Mouse (Mus musculus): ENCODE measurements at regions not wholly inside any gene's neighbourhood (a gene's known extent, or its start where the extent isn't known, plus 50 kb on each side); places are given as distances from the start of the nearest gene placed in this dataset.

DNA sequence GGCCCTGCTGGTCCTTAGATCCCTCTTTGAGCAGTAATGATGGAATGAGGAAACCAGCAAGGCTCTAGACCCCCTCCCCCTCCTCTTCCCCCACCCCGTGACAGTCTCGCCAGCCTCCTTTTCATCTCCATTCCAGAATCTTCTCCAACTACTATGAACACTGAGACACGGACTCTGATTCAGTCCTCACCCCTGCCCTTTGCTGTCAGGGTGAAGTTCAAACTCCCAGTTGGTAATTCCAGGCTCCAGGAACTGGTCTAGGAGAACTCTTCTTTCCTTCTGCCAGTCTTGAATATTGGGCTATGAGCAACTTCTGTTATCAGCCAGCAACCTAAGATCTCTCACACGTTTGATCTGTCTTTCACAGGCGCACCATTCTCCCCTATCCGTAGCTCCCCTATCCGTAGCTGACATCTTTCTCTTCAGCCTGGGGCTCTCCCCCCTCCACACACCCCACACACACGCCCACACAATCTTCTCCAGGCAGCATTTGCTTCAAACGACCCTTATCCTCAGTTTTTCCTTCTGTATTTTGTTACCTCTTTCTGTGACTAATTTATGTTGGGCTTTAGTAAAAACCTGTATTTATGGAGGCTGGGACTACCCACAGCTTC is 128.6 kb upstream of the Rreb1 start:
- DNase-seq (ENCODE audit: low spot score in 2 of 2), result no peak

DNA sequence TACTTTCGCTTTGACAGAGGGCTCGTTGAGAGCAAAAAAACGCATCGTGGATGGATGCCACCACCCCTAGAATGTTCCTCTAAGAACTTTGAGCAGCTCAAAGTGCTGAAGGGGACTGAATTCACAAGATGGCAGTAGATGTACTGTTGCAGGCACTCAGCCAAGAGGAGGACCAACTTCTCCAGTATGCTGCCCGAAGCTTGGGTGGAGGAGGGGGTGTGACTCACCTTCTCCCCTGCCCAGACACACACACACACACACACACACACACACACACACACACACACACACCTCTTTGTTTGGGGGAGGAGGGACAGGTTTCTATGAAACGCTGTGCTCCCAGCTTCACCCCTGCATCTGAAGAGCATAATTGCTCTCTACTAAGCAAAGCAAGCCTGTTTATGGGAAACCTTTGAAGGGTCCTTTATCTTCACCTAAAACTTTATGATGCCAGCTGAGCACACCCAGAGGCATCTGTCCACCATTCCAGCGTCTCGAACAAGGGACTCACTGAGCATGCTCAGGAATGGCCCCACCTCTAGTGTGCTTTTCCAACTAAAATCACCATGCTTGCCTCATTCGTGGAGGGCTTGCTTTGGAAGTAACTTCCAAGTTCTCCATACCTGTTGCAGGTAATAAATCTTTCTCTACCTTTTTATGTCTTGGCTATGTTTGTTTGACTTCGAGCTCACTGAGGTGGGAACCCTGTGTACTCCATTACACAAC is 126.8 kb upstream of the Rreb1 start:
- no peak for DNase-seq (ENCODE audit: low spot score in 2 of 2)

DNA sequence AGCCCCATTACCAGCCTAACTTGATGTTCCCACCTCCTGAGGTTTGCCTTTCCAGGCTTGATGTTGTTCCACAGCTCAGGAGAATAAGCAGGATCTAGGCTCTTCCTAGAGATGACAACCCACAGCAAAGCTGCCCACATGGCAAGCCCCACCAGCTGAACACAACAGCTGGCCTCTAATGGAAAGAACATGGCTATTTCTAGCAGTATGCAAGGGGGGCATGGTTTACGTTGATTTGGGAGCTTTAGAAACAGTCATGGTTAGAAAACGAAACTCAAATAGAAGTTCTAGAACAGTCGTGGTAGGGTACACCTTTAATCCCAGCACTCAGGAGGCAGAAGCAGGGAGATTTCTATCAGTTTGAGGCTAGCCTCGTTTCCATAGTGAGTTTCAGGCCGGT is 123.5 kb upstream of the Rreb1 start:
- DNase-seq (ENCODE audit: low spot score in 2 of 2), result no peak

DNA sequence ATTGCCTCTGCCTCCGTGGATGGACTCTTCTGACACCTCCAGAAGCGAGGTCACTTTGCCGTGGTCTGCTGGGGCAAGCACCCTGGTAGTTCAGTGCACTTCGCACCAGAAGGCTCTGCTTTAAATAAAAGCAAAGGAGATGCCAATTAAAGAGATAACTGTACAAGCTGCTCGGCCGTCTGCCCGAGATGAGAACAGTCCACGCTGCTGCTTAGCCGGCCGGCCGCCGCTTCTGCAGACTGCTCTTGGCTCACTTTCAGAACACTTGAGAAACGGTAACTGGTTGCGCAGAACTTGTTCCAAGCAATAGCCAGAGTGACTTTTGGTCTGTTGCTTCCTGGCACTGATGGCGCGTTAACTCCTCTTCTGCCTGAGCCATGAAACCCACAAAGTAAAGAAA is 121.0 kb upstream of the Rreb1 start:
- DNase-seq (ENCODE audit: low spot score in 2 of 2), result peak; percentile 37 to 42

DNA sequence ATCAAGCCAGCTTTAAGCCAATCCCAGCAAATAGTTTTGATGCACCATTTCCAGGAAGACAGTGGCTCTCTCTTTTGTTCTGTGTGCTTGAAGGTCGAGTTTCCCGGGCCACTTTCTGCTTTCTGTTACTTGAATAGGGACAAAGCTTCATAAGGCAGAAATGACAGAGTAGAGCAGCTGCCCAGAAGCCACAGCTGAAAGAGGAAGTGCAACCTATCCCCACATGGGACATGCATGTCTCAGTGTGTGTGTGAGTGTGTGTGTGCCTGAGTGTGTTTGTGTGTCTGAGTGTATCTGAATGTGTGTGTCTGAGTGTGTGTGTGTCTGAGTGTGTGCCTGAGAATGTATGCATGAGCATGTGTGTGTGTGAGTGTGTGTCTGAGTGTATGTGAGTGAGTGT is 120.2 kb upstream of the Rreb1 start:
- DNase-seq (ENCODE audit: low spot score in 2 of 2), result no peak

DNA sequence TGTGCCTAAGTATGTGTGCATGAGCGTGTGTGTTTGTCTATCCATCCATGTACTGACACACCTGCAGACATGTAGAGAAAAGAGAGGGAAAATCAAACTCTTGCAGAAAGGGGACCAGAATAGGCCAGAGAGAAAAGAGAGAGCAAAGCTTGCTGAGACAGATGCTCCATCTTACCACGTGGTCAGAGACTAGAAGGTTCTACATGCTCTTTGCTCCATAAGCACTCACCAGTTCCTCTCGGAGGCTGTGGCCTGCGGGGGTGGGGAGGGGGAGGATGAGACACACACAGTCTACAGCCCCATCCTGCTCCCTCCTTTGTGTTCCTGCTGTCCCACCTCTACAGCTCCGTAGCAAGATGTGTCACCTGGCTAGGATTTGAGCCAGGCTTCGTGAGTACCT is 119.7 kb upstream of the Rreb1 start:
- no peak for DNase-seq (ENCODE audit: low spot score in 2 of 2)

DNA sequence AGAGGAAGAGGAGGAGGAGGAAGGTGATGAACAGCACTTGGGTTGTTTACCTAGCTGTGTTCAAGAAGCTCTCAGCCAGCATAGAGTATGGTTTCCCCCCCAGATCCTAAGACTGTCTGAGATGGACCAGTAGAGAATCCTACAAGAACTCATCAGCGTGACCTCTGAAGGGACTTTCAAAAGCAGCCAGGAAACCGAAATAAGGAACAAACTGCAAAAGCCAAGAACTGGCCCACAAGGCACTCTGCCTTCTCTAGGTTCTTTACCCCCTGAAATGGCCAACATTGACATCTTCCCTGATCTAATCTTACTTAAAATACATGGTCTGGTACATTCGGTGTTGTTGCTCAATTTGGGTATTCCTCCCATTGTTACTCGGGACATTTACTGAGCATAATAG is 118.1 kb upstream of the Rreb1 start:
- DNase-seq (ENCODE audit: low spot score in 2 of 2), result no peak

DNA sequence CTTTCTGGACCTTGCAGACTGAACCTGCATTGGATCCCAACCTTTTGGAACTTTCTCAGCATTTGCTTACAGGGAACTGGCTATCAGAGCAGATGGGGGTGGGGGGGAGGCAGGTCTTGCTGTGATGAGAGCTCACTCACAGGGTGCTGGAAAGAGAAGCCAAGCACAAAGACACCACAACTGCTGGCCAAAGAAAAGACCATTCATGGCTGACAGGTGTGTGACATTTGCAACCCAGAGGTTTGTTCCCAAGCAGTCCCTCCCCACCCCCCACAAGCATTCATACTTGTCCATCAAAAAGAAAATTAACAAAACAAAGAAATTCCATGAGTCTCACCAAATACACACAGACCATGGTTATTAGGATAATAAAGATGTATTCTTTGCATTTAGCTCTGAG is 117.5 kb upstream of the Rreb1 start:
- DNase-seq (ENCODE audit: low spot score in 2 of 2), result no peak

DNA sequence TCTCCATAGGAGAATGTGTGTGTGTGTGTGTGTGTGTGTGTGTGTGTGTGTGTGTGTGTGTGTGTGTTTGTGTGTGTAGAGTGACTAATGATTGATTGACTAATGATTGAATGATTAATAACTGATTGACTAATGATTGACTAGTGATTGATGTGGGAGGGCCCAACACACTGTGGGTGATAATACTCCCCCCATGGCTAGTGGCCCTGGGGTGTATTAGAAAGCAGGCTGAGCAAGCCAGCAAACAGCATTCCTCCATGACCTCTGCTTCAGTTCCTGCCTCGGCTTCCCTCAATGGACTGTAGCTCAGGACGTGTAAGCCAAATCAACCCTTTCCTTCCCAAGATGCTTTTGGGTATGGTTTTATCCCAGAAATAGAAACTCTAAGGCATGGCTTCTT is 114.1 kb upstream of the Rreb1 start:
- no peak for DNase-seq (ENCODE audit: low spot score in 2 of 2)

DNA sequence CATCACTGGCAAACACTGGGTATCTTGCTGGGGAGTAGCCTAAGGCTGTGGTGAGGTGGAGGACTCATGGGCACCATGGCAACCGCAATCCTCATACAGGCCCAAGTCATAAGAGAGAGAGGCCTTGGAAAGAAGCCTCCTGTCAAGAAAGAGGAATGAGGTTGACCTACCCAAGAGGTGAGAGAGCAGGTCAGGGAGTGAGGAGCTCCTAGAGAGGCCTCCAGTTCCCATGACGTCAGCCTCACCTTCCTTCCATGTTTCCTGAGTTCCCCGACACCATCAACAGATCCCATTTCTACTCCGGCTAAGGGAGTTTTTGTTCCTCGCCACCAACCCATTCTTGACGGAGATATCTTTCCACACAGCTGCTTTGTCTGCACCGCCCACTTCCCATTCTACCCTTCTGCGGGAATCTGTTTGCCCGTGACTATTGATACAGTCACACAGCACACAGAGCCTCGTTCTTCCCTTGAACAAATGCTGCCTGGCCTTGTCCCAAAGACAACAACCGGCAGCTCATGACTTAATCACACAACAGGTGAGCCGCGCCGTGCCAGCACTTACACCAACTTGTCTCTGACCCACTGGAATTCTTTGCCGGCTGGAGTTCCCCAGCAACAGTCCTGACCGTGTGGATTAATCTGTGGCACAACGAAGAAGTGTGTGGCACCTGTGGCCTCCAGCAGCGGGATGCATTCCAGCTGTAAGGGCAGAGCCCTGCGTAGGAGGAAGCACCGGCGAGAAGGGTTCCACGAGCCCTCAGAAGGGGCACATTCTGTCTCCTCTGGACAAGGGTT is 111.8 kb upstream of the Rreb1 start:
- DNase-seq (ENCODE audit: low spot score in 2 of 2), result no peak

DNA sequence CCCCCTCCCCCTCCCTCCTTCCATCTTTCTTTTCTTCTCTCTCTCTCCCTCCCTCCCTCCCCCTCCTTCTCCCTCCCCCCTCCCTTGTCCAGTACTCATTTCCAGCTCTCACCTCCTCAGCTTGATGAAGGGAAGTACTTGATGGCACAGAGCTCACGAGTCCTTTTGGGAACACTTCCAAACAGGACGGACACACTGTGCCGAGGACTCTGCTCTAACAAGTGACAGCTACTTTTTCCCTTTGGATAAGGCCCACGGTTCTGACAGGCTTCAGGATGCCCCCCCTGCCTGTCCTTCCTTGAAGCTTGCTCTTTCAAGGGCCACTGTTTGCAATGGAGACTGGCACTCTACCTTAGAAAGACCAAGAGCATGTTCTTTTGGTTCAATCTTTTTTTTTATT is 110.8 kb upstream of the Rreb1 start:
- DNase-seq (ENCODE audit: low spot score in 2 of 2), result no peak

DNA sequence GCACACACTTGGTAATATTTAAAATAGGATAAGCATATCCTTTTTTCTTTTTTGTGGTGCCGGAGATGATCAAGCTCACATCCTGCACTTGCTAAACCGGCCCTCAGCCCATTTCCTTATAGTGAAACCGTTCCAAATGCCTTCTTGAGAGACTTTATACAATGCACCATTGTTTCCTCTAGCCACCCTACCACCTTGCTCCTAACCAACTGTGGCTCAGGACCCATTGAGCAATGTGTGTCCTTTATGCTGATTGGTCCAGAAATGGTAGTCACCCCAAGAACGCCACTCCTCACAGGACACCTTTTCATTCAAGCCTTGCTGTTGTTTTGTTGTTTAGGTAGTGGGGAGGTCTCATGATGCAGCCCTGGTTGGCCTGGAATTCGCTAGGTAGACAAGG is 110.3 kb upstream of the Rreb1 start:
- no peak for DNase-seq (ENCODE audit: low spot score in 2 of 2)

DNA sequence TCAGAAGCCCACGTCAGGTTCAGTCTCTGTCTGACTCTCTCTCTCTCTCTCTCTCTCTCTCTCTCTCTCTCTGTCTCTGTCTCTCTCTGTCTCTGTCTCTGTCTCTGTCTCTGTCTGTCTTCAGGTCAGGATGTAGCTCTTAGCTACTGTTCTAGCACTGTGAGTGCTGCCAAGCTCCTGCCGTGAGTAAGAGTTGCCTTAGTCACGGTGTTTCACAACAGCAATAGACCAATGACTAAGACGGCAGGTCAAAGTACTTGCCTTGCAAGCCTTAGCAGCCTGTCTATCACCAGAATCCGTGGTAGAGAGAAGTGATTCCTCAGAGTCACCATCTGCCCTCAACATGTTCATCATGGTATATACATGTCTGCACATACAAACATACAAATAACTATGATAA is 107.1 kb upstream of the Rreb1 start:
- no peak for DNase-seq (ENCODE audit: low spot score in 2 of 2)

DNA sequence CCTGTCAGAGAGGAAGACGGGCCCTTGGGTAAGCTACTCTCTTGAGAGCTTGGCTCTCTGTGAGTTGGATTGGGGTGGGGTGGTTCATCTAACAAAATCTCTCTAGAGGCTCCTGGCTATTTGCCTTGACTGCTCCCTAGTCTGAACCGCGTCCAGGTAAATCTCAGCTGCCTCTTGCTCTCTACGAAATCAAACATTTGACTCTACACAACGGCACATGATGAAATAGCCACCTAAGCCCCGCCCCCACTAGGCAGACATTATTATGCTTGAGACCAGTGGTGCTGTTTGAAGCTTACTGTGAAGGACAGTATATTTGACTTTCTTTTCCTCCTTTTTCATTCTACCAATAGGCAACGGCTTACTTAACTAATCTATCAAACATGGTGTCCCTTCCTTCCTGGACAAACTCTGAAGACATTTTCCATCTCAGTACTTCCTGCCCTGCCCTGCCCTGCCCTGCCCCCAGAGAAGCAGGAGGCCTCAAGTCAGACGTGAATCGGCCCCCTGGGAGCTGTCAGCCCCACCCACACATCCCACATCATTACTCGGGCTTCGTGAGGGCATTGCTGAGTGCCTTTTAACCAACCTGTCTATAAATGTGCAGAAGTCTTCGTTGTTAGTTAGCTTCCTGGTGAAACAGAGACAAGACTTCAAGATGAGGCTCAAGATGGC is 103.4 kb upstream of the Rreb1 start:
- DNase-seq (ENCODE audit: low spot score in 2 of 2), result no peak

DNA sequence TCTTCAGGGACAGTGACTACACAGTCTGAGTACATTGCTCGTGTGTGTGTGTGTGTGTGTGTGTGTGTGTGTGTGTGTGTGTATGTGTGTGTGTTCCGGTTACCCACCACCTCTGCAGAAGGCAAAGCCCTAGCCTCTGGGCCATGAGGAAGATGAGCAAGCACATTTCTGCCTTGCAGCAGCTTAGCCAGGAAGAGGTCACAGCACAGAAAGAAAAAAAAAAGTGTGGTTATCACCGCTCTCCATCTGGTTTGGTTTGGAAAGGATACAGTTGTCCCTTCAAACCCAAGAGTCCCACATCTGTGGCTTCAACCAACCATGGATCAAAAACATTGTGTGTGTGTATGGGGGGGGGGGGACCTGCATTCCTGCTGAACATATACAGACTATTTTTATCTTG is 102.5 kb upstream of the Rreb1 start:
- DNase-seq (ENCODE audit: low spot score in 2 of 2), result no peak

DNA sequence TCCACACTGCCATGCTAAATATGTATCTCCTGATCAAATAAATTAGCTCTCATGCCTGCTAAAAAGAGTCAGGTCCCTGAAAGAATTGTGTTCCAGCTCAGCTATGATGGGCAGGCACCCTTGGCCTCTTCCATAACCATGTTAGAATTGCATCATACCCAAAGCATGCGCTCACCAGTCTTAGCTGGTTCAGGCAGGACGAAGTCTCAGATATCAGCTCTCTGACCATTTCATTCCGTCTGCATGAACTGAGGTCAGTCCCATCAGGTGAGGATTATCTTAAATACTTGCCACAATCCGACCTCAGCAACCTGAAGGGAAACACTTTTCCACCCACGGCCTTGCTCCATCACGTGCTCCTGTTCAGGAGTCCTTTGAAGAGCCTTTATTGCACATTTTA is 101.3 kb upstream of the Rreb1 start:
- DNase-seq (ENCODE audit: low spot score in 2 of 2), result no peak

DNA sequence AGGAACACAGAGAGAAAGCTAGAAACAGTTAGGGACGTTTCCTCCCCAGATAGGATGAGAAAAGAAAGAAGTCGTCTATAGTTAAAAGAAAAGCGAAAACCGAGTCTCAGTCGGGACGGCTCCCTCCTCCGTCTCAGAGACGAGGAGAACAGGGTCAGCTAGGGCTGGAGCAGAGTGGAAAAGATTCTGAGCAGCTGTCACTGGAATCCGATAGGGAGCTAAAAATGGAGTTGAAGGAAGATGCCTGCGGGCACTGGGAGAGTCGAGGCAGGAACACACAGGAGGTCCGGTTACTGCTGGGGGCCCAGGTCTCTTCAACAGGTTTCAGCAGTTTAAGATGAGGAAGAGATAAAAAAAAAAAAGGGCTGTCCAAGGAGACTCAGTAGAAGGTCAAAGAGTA is 99.9 kb upstream of the Rreb1 start:
- DNase-seq (ENCODE audit: low spot score in 2 of 2), result no peak

DNA sequence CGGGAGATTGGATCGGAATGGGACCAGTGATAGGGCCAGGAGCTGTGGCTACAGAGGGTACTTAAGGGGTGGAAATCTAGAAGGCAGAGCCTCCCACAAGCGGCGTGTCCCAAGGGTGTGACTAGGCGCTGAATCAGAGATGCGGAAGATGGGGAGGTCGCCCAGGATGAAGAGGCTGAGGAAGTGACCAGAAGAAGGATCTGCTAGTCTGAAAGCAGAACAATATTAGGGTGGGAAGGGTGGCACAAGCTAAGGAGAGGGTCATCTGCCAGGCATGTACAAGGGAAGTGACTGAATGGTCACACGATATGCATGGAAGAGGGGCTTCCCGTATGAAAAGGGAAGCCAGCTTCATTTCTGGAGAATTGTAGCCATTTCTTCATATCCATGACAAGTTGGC is 99.4 kb upstream of the Rreb1 start:
- no peak for DNase-seq (ENCODE audit: low spot score in 2 of 2)

DNA sequence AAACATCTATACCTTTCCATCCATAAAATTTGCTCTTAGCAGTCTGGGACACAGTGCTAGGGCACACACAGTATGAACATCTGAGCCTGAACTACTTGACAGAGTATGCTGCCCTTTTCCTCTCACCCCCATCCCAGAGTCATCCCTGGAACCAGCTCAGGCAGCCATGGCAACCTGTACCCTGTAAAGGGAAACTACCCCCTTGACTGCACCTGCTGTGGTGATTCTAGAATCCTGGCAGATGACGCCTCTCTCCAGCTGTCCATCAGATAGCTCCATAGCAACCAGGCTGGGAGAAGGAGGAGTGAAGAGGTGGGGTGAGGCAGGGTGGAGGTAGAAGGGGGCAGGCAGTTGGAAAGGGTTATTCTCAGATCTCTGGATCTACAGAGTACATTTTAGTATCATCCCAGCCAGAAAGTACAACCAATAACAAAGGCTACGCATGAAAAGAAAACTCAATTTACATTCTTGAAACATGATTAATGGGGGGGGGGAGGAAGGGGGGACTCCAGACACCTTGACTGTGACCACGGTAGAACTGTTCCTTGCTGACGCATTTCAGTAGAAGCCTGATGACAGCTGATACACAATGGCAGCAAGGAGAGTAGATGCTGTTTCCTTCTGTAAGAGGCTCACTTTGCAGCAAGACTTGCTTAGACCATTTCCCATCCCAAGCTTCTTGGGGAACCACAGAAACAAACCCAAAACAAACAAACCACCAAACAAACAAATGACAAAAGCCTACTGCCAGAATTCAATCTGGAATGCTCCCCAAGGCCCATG is 97.2 kb upstream of the Rreb1 start:
- DNase-seq (ENCODE audit: low spot score in 2 of 2), result no peak

DNA sequence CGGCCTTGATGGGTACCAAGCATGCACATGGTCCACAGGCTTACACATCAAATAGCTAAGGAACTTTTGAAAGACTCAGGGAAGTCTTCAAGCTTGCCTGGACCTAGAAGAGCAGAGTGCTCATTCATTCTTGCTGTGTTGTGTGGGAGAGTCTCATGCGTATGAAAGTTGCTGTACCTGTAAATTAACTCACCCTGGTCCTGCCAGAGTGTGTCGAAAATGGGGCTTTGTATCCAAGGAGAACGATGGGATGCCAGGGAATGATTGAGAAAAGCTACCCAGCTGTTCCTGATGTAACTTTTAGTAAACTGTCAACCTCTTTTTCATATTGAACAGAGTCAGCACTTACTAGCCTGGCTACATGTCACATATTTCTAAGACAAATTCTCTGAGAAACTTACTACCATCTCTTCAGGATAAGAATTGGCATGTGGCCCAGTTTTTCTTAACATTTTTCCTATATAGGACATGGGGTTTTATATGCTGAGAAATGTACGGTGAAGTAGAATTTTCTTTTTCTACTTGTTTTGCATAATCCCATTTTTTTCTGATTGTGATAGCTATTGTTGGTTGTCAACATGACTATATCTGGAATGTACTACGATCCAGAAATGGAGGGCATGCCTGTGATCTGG is 95.0 kb upstream of the Rreb1 start:
- no peak for DNase-seq (ENCODE audit: low spot score in 2 of 2)

DNA sequence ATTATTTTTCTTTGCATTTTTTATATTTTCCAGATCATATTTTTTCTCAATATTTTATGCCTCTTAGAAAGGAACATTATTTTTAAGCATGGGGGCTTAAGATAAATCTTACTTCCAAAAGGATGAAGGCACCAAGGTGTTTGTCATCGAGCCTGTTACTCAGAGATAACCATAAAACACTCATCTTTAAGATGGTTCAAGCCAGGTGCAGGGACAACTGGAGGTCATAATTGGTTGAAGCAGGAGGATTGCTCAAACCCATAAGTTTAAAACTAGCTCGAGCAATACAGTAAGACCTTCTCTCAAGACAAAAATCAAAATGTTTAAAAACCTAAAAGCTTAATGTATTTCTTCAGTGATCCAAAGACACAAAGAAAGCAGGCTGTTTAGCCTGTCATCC is 92.6 kb upstream of the Rreb1 start:
- DNase-seq (ENCODE audit: low spot score in 2 of 2), result no peak

Measured in adrenal gland, adult 18-20 months (tissue).